Mouse (Mus musculus) cerebellum, adult 2 months (tissue): Measurements from ENCODE around the gene Col15a1. TPM values are rescaled to one million over a fixed set of nuclear protein-coding genes. Genes with fewer than 3 reads are reported as not detected.

Experiments used
- DNase-seq, 2 experiments: peaks; one replicate each; pipeline ENCODE4 v3.0.0; 2021
- H3K27ac ChIP-seq: fragments of 200-500 bp; 2 replicates; pipeline ENCODE4 v1.5.1; 2012; ENCODE audit warnings: low read length, control low read depth, inconsistent platforms; ENCODE audit not compliant: insufficient read depth
- H3K27me3 ChIP-seq: fragments of 200-500 bp; 2 replicates; pipeline ENCODE4 v1.6.1; 2012; ENCODE audit warnings: inconsistent platforms, mild to moderate bottlenecking, low read length, moderate library complexity; ENCODE audit not compliant: control insufficient read depth, insufficient read depth
- H3K4me1 ChIP-seq: fragments of 200-500 bp; 2 replicates; pipeline ENCODE4 v1.6.1; 2011; ENCODE audit warnings: low read length; ENCODE audit not compliant: control insufficient read depth, insufficient read depth
- H3K4me3 ChIP-seq: fragments of 200-500 bp; replicated peaks from 2 replicates; pipeline ENCODE3; 2011; ENCODE audit warnings: mild to moderate bottlenecking, low read depth, low read length, control low read depth; ENCODE audit not compliant: insufficient read depth
- CTCF ChIP-seq: fragments of 200-500 bp; IDR thresholded peaks from 2 replicates; pipeline ENCODE4 v1.5.1; 2011; ENCODE audit warnings: low read depth, mild to moderate bottlenecking, control low read depth, low read length, moderate library complexity, borderline replicate concordance; ENCODE audit not compliant: insufficient read depth
- POLR2A ChIP-seq: fragments of 200-500 bp; IDR thresholded peaks from 2 replicates; pipeline ENCODE4 v1.6.1; 2011; ENCODE audit warnings: low read length, control low read depth, borderline replicate concordance; ENCODE audit not compliant: insufficient read depth
- WGBS: fragments of 180-500 bp; shearing (Covaris S2); methylation state at CpG from one replicate; pipeline ENCODE4 v1.1.7; 2018; 5-methylcytosine and 5-hydroxymethylcytosine counted together
- polyA plus RNA-seq: library from polyadenylated mRNA; depleted of rRNA; stranded (reverse); fragments of >200 nt; gene quantifications from 2 replicates; pipeline ENCODE4 v1.2.3, GENCODE M21; 2012

Gene Col15a1
- polyA plus RNA-seq, 1 experiment: 3.9 TPM

GRCm38 (mm10) chr4:47219393-47219792 lies 11.4 kb downstream of the Col15a1 start:
- 92% methylated on average over 10 of the region's 10 CpGs for WGBS
- Histone ChIP-seq H3K27ac (no peak overlapping the region), H3K4me3 (no peak overlapping the region), H3K27me3 (no peaks in the 10 kb centered on the region; the same call in 1 of the 2 replicates), H3K4me1 (no peaks in the 10 kb centered on the region; the same call in 1 of the 2 replicates)
- no peak for DNase-seq
- no peak for TF ChIP-seq CTCF
- TF ChIP-seq POLR2A: no peak

DNA sequence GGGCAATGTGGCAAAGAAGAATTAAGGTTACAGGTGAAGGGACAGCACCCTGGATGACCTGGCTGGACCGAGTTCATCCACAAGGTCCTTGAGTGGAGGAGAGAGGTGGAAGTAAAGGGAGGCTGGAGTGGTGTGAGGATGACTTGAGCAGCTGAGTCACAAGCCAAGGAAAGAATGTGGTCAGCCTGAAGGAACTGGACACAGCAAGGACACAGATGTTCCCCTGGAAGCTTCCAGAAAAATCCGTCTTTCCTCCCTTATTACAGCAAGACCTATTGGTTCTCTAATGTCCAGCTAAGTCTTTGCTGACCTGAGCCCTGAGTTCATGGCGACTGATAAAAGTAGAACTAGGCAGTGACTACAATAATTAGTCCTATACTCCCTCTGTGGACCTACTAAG lies 12.6 kb downstream of the Col15a1 start:
- Histone ChIP-seq H3K27me3 (no peaks in the 10 kb centered on the region; the same call in 1 of the 2 replicates), H3K27ac (no peak overlapping the region), H3K4me3 (no peak overlapping the region), H3K4me1 (no peaks in the 10 kb centered on the region; the same call in 1 of the 2 replicates)
- no peak for TF ChIP-seq CTCF
- TF ChIP-seq POLR2A: no peak
- no peak for DNase-seq
- 92% methylated on average over 3 of the region's 3 CpGs for WGBS

DNA sequence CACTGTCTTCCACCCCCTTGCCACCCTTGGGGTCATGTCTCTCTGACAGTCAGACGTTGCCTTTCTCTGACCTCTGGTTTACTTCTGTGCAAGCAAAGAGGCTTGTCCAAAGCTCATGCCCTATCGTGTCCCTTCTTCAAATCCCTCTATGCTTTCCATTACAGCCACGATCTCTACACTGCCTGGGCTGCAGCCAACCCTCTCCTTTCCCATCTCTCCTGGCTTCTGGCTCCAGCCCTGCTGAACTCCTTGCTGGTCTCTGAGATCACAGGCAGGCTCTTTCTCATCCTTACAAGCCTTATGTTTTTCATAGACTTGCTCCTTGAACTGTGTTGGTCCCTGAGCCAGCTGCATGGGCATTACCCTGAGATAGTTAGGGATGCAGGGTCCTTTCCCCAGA lies 14.2 kb downstream of the Col15a1 start:
- no peak overlapping the region for H3K27ac ChIP-seq
- no peak for DNase-seq
- no peak overlapping the region for H3K4me3 ChIP-seq
- H3K4me1 ChIP-seq: no peaks in the 10 kb centered on the region; the same call in 1 of the 2 replicates
- WGBS: 38% methylated on average over 3 of the region's 3 CpGs
- no peaks in the 10 kb centered on the region; the same call in 1 of the 2 replicates for H3K27me3 ChIP-seq
- TF ChIP-seq POLR2A: no peak
- no peak for TF ChIP-seq CTCF

DNA sequence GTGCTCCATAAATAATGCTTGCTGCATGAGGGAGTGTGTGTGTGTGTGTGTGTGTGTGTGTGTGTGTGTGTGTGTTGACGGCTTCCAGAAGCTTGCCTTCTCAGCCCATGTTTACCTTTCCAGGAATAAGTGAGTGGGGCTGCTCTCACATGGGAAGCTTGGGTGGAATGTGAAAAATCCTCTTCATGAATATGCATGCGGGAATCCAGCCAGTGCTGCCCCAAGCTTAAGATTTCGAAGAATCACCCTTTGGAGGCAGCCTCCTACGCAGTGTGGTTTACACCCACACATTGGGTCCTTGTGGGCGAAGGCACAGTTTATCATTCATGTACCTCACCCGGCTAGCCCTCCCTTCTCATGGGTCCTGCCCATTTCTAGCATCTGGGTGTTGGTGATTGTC lies 18.0 kb downstream of the Col15a1 start:
- 85% methylated on average over 6 of the region's 6 CpGs for WGBS
- no peak overlapping the region for H3K27ac ChIP-seq
- no peak overlapping the region for H3K4me3 ChIP-seq
- H3K4me1 ChIP-seq: no peaks in the 10 kb centered on the region; the same call in 1 of the 2 replicates
- no peak for DNase-seq
- TF ChIP-seq POLR2A: no peak
- no peak for TF ChIP-seq CTCF
- H3K27me3 ChIP-seq: no peaks in the 10 kb centered on the region

- no peaks in the 10 kb centered on the region for H3K27me3 ChIP-seq
- H3K27ac ChIP-seq: no peak overlapping the region
- no peaks in the 10 kb centered on the region; the same call in 1 of the 2 replicates for H3K4me1 ChIP-seq
- TF ChIP-seq CTCF: no peak
- TF ChIP-seq POLR2A: no peak
- 62% methylated on average over 4 of the region's 4 CpGs for WGBS
- DNase-seq: no peak
- no peak overlapping the region for H3K4me3 ChIP-seq
Observed at GRCm38 (mm10) chr4:47227101-47227500, 19.1 kb downstream of the Col15a1 start.

GRCm38 (mm10) chr4:47227756-47228155 lies 19.8 kb downstream of the Col15a1 start:
- Histone ChIP-seq H3K4me3 (no peak overlapping the region), H3K27ac (no peak overlapping the region), H3K27me3 (no peaks in the 10 kb centered on the region), H3K4me1 (no peaks in the 10 kb centered on the region; the same call in 1 of the 2 replicates)
- WGBS: 39% methylated on average over 6 of the region's 6 CpGs
- no peak for TF ChIP-seq POLR2A
- no peak for TF ChIP-seq CTCF
- DNase-seq: peak in 1 of 2 experiments; percentile 28

- H3K27me3 ChIP-seq: no peaks in the 10 kb centered on the region
- WGBS: 81% methylated on average over 5 of the region's 5 CpGs
- no peak overlapping the region for H3K4me3 ChIP-seq
- H3K27ac ChIP-seq: no peak overlapping the region
- no peaks in the 10 kb centered on the region; the same call in 1 of the 2 replicates for H3K4me1 ChIP-seq
- no peak for DNase-seq
- TF ChIP-seq CTCF: no peak
- TF ChIP-seq POLR2A: no peak
Observed at GRCm38 (mm10) chr4:47228945-47229344, 21.0 kb downstream of the Col15a1 start.

DNA sequence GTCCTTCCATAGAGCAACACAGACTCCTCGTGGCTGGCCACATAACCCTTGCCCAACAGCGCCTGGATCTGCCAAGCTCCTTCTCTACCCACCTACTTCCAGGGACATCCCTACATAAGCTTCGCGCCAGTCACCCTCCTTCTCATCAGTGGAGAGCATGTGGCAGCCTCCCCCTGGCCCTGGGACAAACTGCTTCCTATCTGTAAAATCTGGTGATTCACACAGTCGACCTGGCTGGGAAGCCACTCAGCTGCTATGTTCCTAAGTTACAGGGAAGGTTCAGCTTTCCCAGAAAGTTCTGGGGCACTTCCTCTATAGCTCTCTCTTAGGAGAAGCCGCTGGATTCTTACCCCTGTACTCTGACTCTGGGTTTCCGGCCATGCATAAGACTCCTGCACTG lies 22.5 kb downstream of the Col15a1 start:
- H3K27ac ChIP-seq: no peak overlapping the region
- no peak for TF ChIP-seq CTCF
- no peak for TF ChIP-seq POLR2A
- no peaks in the 10 kb centered on the region for H3K27me3 ChIP-seq
- no peak for DNase-seq
- no peaks in the 10 kb centered on the region; the same call in none of the 2 replicates for H3K4me1 ChIP-seq
- no peak overlapping the region for H3K4me3 ChIP-seq
- WGBS: 74% methylated on average over 7 of the region's 7 CpGs

DNA sequence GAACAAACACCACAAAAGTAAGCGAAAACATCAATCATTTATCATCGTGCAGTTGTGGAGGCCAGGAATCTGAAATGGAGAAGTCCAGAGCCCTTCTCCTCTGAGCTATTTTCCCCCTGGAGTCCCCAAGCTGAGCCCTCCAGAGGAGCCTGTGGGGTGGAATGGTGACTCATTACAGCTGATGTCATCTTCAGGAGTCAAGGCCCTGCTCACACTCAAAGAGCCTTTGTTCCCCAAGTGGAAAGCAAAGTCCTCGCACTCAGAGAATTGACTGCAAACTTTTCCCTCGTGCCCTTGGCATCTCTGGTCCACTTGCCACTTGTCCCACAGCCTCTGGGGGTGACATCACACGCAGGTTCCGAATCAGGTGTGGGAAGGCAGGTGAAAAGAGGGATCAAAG lies 23.4 kb downstream of the Col15a1 start:
- no peak overlapping the region for H3K27ac ChIP-seq
- no peak for TF ChIP-seq CTCF
- TF ChIP-seq POLR2A: no peak
- no peak for DNase-seq
- H3K4me3 ChIP-seq: no peak overlapping the region
- H3K4me1 ChIP-seq: no peaks in the 10 kb centered on the region; the same call in none of the 2 replicates
- WGBS: 94% methylated on average over 6 of the region's 6 CpGs
- no peaks in the 10 kb centered on the region for H3K27me3 ChIP-seq
